Mouse (Mus musculus) Muller cell, postnatal 12 days (primary cell): ENCODE measurements around the gene Nudt2.

ENCODE experiments used
- DNase-seq: peaks from one replicate; pipeline ENCODE4 v3.0.0-alpha.2; 2015; ENCODE audit errors: inconsistent ontology term

Gene Nudt2

DNA sequence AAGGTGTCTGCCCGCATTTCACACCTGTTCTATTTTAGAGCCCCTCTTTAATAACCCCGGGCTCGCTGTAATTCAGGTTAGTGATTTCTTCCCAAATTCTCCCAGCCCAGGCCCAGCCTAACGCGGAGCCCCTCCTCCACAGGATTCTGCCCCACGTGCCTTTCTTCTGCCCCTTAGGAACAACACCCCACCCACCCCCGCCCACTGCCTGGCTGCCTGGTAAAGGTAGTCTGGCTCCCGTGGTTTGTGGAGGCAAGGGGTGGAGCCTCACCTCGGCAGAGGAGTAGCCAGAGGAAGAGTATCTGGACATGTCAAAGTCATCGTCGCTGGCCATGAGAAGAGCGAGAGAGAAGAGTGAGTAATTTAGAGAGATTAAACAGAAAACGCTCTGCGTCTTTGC lies 55.7 kb downstream of the Nudt2 start:
- no peak for DNase-seq

DNA sequence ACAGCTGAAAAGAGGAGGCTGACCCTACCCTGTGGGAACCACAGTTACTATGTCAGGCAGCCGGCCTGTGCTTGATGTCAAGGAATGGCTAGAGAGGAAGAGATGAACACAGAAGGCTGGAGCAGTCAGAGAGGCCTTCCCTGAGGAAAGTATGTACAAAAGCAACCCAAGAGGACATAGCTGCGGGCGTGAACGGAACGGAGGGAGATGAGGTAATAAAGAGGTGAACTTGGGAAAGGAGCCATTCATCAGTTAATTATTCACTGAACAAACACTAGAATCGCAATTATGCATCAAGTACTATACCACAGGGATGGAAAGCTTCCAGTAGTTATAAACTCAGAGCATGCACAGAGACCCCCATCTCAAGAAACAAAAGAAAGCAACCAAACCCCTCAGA lies 57.2 kb downstream of the Nudt2 start:
- DNase-seq = no peak

DNA sequence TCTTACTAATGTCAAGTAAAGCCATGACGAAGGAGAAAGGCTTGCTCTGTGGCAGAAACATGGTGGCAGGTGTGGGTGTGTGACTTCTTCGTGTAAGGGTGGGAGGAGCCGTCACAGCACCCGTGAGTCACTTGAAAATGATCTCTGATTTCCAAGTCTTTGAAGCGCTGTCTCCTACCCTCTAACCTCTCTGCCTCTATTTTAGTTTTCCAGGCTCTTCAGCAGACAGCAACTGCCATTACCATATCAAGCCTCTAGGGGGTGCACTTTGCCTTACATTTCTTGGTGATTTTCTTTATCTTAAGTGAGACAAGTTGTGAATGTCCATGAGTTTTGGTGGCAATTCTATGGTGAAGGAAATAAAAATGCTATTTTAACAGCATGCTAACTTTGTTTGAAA lies 57.8 kb downstream of the Nudt2 start:
- no peak for DNase-seq

DNA sequence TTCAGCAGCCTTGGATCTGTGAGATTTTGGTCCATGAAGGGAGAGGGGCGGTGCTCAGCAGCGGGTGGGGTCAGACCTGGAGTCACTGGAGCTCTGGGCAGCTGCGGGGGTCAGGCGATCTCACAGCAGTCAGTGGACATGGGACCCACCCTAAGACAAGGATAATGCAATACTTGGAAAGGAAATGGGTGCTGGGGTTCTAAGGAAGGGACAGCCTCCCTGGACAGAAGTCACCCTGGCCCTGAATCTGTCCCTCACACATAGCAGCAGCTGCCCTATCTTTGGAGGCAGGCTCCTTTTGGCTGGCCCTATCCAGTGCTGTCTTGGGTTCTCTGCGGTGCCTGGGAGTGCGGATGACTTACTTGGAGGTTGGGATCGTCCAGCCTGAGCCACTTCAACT lies 58.9 kb downstream of the Nudt2 start:
- DNase-seq = no peak

DNA sequence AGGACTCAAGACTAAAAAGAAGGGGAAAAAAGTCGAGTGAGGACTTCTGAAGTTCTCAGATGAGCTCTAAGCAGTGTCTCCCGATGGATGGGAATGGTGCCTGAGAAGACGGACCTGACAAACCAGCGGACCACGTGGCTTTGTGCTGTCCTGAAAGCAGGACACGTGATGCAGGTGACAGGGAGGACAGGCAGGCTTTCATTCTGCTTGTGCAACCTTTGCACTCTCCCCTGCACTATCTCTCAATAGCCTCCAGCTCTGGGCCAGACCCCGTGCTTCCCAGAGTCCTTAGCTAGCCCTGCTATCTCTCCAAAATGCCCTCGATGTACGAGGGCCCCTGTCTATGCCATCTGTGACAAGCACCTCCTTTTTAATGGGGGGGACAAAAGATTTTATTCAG lies 59.9 kb downstream of the Nudt2 start:
- no peak for DNase-seq

DNA sequence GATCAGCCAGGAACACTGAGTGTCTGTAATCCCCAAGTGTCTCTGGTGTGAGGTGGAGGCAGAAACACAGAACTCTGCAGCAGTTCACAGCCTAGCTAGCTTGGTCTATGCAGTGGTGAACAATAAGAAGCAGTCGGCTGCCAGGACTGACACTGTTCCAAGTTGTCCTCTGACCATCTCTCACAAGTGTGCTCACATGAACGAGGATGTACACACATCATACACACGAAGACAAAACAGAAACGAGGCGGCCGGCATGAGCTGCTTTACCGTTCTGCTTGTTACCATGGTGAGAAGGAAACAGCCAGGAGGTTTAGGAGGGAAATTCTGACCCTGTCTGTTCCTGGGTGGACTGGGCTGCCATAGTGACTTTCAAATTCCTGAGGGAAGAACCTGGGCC lies 61.6 kb downstream of the Nudt2 start:
- DNase-seq = no peak

DNA sequence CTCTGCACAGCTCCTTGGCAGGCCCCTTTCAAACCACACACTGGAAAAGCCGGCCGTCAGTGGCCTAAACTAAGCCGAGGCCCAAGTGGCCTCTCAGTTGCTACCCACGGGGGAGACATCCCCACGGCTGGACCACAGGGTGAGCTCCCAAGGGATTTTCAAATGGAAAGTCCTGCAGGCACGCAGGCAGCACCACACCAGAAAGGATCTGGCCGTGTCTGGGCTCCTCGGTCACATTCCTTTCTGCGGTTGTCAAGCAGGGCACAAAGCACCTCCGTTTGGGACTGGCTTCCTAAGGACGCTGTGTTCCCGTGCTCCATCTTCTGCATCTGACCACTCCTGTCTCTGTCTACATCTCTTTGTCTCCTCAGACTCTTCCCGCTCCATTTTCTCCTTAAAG lies 62.1 kb downstream of the Nudt2 start:
- DNase-seq = peak; percentile 22

DNA sequence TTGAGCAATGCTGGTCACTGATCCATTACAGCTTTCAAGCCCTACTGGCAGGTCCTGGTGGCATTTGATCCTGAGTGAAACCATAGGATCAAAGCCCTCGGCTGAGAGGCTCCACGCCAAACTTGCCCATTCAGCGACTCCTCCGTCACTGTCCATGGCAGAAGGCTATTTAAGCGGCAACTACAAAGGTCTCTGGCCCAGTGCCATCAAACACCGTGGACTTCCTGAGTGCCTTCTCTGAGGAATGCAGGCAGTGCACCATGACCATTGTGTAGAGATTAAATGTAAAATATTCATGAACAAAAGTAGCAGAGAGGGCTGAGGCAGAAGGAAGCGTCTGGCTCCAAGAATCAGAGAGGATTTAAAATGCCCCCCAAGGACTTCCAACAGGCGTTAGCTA lies 63.0 kb downstream of the Nudt2 start:
- DNase-seq = peak; percentile 67
